Mouse (Mus musculus) frontal cortex, postnatal 25 days (tissue): ENCODE results near the gene Pros1.
A peak's percentile ranks its signal among the peaks of the same experiment; 100 is the strongest.

Experiments used
- DNase-seq, 2 experiments: peaks; one replicate each; pipeline ENCODE4 v3.0.0; 2022; ENCODE audit warnings: low spot score in 2 of 2

The Pros1 gene

DNA sequence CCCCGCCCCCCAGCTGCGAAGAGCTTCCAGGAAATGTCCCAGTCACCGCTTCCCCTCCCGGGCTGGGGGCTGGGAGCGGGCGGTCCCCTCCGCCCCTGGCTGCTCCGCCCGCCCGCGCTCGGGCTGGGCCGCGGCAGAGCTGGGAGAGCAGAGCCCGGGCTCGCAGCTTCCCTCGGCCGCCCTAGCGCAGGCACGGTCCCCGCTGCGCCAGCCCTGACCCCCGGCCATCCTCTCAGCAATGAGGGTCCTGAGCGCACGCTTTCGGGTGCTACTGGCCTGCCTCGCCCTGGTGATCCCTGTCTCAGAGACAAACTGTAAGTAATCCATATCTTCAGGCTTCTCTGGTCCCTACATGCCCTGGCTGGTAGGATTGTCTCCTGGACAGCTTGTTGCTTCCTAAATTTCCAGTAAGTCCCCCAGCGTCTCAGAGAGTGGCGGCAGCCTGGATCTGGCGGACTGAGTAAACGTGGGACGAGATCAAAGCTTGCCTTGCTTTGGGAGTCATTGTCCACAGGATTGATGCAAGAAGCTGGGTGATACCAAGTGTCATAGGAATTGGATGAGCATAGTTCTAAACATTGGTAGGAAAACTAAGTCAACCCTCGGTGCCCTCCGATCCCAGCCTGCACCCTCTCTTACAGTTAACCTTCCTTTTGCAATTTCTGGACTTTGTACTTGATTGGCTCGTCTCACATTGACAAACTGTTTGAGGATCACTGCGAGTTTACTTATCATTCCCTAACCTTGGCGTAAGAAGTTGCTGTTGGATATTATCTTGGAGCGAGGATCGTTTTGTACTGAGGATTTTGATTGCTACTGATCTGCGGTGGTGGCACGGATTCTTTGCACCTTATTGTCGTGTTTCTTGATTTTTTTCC, at the start of gene Pros1:
TSS of gene Pros1 (plus strand) at position 117 of the 878 bp plus-strand sequence.
- no peak for DNase-seq

DNA sequence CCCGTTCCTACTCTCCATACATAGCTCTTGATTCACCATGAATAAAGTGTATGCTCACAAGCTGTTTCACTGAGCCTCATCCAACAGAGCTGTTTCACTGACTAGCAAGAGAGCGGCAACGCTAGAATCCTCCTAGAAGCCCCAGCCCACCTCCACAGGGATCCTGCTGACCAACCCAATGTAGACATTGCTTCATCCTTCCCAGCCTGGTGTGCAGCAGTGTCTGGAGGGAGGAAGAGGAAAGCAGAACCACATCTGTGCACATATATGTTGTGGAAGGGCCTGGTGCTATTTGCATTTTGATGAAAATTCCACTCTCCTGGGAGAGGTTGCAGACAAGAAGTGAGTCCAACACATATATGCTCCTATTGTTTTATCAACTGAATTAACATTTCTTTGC, 49.5 kb upstream of the Pros1 start:
- no peak for DNase-seq

DNA sequence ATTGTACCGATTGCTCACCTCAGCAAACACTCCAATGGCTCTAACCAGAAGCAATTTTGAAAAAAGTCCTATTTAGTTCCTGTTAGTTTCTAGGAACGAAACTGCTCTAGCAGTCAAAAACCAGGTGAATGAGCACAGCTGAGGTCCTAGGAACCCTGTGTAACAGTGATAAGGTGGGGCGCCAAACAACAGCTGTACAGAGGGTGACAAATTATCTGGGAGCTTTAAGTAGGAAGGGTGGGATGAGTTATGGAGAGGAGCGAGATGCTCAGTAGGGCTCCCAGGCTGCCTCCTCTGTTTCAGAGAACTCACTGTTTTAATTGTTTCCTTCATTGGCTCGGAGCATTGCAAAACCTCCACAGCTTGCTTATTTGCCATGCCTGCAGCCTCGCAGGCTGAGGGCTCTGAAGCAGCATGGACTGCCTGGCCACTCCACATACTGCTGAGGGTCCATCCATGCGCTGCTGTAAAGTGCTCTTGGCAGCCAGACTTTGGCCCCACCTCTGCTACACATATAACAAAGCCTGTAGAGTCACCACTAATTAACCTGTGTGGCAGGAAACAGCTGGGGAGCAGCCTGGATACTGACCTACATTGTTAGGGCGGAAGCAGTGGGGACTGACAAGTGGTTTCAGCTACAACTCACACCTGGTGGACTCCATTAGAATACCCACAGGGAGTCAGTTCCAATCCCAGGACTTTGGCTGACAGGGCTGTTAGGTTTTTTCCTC, 46.7 kb upstream of the Pros1 start:
- no peak for DNase-seq

GRCm38 (mm10) chr16:62810855-62811254, 43.3 kb upstream of the Pros1 start:
- DNase-seq: no peak

- DNase-seq: no peak
These were observed 40.3 kb upstream of the Pros1 start for GRCm38 (mm10) chr16:62813790-62814189.

DNA sequence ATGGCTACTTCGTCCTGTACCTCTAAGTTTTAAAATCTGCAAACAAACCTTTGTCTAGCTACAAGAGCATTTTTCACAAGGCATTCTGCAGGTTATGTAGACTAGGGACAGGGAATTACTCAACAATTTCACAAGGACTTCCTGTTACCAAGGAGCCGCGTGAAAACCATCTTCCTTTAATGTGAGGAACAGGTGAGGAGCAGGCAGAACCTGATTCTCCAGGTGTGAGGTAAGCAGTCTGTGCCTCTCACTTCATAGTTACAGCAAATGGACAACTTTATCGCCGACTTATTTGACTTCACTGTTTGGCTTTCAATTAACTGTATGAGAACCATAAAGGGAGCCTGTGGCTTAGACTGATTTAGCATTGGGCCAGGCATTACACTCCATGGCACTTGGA, 39.6 kb upstream of the Pros1 start, which contains the start of gene Stx19:
TSS of gene Stx19 (plus strand) at position 186 of the 400 bp plus-strand sequence.
- no peak for DNase-seq

DNA sequence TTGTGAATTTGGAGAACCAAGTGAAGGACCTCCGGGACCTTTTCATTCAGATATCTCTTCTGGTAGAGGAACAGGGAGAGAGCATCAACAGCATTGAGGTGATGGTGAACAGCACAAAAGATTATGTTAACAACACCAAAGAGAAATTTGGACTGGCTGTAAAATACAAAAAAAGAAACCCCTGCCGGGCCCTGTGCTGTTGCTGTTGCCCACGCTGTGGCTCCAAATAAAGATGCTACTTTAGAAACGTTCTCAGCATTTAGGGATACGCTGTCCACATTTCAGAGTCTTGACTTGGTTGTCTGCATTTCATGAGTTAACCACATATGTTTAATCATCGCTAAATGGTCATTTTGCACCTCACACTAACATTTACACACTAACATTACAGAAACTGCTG, 31.6 kb upstream of the Pros1 start:
- no peak for DNase-seq

DNA sequence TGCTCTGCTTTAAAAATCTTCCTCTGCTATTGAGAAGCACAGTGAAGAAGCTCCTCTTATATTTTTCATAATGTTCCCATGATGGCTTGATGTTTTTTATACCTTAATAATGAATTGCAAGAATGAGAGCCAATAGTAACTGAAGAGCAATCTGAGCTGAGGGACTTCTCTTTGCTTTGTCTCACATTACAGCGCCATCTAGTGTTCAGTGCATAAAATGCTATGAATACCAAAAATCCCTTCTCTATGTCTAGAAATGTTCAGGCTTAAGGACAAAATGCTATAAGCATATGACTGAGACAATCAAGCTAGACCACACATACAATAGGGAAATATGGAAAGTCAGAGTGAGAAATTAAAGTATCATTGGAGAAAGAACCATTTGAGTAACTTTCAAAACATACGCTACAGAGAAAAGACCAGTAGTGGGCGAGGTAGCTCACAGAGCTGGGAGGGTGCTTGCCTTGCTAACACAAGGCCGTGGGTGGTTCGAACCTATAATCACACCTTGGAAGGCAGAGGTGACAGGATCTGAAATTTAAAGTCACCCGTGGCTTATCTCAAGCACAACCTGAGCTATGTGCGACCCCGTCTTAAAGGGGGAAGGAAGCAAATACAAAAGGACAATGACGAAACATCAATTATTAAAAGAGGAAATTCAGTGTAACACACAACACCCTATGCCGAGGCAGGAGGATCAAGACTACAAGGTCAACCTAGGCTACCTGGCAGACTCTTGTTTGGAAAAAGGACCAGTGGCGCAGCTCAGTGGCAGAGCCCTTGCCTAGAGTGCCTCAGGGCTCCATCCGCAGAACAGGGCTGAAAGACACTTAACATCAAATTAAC, 27.7 kb upstream of the Pros1 start:
- DNase-seq: no peak

GRCm38 (mm10) chr16:62832027-62832426, 22.1 kb upstream of the Pros1 start:
- no peak for DNase-seq

DNA sequence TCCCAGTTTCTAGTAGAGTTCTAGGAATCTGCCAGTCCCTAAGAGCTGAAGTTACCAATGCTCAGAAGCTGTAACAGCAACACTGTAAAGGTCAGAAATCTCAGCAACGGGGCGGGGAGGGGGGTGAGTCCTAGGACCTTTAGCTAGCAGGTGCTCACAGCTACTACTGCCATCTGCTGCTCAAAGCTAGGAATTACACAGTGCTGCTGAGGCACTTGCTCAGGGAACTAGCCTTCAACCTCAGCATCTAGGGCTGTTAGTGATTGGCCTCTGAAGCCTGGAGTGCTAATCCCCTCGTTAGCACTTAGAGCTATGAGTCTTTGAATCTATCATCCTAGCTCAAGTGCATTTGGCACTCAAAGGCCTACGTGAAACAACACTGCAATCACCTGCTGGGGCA, 21.6 kb upstream of the Pros1 start:
- no peak for DNase-seq

DNA sequence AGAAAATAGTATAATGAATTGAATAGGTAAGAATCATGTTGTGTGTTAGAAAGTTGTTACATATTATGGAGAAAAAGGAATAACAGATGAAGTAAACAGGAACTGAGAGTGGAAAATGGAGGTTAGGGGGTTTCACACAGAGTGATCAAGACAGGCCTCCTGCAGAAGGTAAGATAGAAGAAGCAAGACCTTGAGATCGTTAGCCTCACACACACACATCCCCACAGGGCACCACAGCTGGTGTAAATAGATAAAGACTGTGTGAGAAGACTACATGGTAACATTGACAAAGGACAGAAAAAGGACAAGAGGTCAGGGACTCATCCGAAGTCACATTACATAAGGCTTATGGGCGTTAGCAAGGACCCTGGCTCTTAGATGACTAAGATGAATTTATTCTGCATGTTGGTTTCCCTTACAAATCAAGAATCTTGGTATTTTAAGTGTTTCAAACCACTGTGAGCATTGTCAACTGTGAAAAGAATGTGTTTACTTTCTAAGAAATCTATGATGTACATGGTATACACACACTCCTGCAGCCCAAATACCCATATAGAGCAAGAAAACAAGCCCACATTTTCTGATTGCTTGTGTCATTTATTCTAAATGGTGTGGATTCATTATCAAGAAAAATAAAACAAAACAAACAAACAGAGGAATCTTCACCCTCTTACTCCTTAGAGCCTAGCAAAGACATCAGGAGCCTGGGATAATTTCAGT, 19.9 kb upstream of the Pros1 start:
- no peak for DNase-seq

DNA sequence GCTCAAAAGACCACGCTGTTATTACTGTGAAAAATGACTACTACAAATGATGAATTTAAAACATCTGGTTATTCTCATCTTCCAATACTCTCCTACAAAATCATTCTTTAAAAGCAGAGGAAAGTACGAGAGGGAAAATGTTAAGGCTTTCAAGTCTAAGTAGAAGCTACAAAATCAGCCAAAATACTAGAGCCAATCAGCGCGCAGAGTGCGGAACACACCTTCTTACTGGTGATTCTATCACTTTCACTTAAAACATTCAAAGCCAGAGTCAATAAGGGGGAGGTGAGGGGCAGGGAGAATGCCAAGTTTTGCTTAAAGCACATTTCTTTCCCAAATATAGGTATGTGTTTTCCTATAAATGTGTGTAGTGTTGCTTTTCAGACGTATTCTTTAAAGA, 8.8 kb upstream of the Pros1 start:
- no peak for DNase-seq

DNA sequence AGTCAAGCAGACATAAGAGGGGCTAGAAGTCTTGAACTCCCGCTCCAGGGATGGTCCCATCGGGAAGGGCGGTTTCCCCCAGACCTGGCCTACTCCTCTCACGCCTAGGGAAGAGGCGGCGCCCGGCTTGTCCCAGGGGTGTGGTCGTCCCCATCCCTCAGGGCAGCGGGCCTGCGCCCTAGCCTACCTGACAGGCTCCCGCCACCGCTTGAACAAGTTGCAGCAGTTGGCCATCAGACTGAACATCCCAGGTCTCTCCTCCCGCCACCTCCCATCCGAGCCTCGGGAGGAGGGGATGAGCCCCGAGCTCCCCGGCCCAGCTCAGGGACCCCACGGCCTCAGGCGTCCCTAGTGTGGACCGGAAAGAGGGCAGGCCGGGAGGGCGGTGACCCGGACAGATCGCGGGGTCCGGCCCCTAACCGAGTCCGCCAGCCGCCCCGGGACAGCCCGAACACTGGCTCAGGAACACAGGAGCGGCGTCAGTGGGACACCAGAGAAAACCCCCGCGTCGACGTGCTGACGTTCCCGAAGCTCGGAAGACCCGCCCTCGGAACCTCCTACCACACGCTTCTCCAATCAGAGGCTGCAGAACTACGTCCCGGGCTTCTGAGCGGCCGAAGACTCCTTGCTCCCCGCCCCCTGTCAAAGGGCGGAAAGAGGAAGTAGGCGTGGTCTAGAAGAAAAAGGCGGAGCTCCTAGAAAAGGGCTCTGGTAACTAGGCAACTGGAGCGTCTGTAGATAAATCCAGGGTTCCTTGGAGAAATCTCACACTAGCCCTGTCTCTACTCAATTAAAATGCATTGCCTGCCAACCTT, 7.4 kb upstream of the Pros1 start, which contains the start of gene Arl13b:
TSS of gene Arl13b (minus strand) at position 543 of the 815 bp plus-strand sequence.
- peak; percentile 68 to 85 for DNase-seq

DNA sequence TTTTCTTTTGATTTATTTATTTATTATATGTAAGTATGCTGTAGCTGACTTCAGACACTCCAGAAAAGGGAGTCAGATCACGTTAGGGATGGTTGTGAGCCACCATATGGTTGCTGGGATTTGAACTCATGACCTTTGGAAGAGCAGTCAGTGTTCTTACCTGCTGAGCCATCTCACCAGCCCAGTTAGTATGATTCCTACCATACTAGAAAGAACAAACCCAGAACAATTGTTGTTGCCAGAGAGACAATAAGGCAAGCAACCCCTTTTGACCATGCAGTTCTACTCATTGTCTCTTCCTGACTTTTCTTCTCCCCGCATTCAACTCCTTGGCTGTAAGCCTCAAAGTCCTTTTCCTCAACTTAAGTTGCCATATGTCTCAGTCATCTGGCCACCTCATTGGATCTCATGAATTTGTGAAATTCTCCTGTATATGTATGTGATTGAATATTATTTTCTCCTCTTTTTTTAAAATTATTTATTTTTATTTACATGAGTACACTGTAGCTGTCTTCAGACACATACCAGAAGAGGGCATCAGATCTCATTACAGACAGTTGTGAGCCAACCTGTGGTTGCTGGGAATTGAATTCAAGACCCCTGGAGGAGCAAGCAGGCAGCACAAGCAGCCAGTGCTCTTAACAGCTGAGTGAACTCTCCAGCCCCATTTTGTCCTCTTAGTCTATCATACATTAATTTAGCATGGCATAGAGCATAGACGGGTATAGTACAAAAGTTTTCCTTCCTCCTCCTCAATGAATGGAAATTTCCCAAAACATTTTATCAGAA, 1.4 kb upstream of the Pros1 start:
- DNase-seq: no peak

- no peak for DNase-seq
These were observed 438 bp upstream of the Pros1 start for GRCm38 (mm10) chr16:62853611-62854126.

GRCm38 (mm10) chr16:62855385-62855784, 1.3 kb downstream of the Pros1 start:
- no peak for DNase-seq

DNA sequence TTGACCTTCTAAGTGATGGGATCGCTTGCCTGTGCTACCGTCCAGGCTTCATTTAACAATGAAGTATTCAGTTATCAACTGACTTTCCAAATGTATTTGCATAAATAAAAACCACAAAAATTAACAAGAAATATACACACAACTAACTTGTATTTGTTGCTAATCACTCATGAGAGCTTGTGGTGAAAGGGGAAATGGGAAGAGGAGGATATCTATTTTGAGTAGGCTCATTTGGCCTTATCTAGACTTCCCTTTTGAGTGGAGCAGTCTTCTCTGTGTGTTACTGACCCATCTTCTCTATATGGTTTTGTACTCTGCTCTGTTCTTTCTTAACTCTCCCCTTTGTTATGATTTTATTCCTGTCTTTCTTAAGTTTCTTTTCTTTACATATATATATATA, 2.2 kb downstream of the Pros1 start:
- DNase-seq: no peak

DNA sequence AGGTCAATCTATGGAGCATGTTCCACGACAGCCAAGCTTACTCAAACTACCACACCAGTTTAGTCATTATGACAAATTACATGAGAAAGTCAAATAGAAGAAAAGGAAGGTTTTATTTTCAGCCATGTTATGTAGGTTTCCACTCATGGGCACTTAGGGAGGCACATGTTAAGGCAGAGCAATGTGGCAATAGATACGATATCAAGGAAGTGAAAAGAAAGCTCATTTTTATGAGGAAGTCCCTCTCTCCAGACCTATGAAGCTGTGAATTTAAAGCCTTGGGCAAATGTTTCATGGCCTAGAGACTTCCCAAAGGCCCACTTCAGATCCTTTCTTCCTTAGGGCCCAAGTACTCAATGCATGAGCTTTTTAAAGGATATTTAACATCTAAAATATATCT, 3.4 kb downstream of the Pros1 start:
- no peak for DNase-seq

- DNase-seq: no peak
These were observed 3.9 kb downstream of the Pros1 start for GRCm38 (mm10) chr16:62858018-62858417.
